Mouse (Mus musculus) T-helper 17 cell (primary cell): ENCODE measurements around the gene Myo16.

ENCODE experiments used
- in situ Hi-C, 2 experiments: fragments of 300-600 bp; cut with MboI, MseI; formaldehyde crosslinking; loops; 1 replicate in 1 of 2; 2 replicates in 1 of 2; pipeline ENCODE4 v1.15.1; 2025; ENCODE audit warnings: high pct_unique_total_duplicates in 2 of 2

Gene Myo16

DNA sequence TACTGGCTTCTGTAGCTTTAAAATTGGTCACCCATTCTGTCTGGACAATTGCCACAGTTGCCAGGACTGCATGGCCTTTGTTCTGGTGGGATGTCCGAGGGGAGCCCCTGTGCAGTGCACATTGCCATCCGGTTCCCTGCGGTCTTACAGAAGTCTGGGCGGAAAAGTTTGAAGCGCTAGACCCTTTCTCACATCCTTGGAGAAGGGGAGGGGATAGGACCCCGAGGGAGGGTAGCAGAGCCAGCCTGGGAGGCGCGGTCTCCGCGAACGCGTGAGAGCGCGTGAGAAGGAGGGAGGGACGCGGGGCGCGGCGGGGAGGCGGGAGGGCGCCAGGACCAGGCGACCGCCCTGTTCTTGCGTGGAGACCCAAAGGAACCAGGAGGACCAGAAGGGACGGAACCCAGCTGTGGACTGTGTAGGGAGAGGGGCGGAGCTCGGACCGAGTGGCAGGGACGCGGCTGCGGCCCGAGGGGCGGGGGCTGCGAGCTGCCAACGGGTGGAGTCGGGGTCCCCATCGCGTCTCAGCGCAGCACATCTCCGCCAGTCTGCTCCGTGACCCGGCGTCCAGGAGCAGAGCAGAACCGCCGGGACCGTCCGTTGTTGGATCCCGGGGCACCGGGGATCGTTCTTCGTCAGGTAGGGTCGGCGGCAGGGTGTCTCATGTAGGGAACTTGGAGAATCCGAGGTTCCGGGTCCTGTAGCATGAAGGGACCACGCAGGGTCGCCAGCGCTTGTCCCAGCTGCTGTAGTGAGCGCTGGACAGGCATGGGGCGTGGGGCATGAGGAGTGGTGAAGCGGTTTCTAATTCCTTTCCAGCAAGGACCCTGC, at the start of gene Myo16:
Gene Myo16, plus strand, starts transcription at position 301 of the 828 bp plus-strand sequence.
- in situ Hi-C loops = no loop called here

- in situ Hi-C loops = no loop called here
These were observed 45.0 kb upstream of the Myo16 start for GRCm38 (mm10) chr8:10108516-10109271.

DNA sequence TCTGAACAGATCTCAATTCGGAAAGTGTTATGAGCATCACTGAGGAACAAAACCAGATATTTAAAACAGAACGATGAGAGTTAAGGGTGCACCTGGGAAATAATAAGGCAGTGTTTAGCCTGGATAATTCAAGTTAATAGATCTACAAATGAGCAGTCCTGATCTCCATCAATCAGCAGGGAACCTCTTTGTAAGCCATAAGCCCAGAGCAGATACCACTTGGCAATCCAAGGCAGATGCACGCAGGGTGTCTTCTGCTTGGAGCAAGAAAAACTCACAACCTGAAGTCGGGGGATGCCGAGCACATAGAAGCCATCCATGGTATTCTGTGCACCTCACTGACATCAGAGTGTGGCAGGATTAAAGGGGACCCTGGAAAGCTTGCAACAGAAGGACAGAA, 31.0 kb upstream of the Myo16 start:
- in situ Hi-C loops = no loop called here

GRCm38 (mm10) chr8:10123412-10123811, 30.3 kb upstream of the Myo16 start:
- in situ Hi-C loops = no loop called here

DNA sequence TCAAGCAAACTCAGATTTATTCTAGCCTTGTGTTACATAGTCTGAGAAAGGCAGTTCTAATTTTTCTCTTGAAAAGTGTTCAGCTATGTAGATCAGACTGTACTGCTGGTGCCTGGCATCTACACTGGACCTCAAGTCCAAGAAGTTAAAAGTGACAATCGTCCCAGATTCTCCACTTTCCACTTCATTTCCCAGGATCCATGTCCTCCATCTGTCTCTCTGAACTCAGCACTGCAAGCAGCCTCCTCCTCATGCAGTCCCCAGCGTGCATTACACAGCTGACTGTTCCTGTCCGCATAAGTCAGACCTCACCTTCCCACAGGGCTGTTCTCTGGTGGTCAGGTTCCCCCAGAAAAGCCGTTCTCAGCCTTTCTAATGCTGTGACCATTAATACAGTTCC, 28.0 kb upstream of the Myo16 start:
- in situ Hi-C loops = loop anchor here in 1 of 2 experiments (5.0 kb wide), 1 partner anchor 653 kb away; no protein-coding TSS in a partner anchor

DNA sequence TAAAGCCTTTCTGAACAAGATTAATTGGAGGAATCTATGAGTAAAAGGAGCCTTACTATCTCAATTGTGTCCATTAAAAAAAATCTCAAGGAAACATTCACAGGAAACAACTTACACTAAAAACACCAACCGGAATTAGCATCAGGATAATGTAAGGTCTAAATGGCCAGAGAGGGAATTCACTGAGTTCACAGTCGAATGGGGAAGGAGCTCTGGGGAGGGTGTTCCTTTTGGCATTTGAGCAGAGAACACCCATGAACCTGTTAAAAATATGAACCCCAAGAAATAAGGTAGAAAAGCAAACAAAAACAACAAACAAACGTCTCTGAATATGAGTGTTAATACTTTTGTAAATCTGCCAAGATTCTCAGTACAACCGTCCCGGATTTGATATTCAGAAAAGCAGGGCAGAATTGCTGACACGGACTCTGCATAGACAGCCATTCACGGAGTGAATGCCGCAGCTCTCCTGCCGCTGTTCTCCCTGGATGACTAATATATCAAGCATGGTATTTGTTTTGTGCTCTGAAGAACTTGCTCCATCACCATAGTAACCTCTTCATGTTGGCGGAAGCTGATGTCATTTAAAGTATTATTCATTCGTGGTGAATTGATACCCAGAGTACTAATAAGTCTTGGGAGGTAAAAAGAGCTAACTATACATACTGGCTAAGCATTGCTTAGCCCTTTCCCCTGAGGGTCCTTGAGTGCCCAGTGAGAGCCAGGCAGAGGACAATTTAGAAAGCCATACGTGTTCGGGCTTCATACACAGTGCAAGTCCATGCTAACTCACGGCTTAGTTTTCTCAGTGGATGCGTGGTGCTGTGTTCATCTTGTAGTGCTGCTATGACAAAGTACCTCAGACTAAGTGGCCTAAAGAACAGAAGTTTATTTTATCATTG, 22.9 kb upstream of the Myo16 start:
- in situ Hi-C loops = no loop called here

DNA sequence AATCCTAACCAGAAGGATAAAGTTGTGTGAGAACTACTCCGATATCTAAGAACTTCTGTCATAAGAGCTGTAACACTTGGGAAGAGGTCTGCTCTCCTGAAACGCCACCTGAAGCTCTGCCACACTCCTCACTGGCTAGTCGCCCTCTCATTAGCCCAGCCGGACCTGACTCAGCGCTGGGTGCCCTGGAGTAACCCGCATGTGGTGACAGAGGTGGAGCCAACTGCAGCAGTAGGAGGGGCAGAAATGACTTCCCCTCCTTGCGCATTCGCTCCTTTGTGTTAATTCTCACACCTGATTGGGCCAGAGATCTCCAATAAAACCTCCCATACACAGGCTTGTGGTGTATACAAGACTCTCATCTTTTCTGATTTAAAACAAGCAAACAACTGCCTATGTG, 14.2 kb upstream of the Myo16 start:
- in situ Hi-C loops = no loop called here

DNA sequence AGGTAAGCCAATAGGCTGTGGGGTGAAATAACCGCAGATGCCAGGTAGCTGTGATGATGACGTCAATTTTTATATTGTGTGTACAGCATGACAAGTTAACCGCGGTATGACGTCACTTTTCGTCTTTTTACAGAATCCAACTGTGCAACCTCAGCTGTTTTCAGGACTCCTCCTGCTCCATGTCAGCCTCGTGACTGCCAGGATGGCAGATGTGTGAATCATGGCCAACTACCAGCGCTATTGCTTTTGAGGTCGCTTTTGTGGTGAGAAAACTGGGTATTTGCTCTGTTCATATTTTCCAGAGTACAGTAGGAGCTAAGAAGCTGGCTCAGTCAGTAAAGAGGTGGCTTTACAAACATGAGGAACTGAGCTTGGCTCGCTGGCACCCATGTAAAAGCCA, 9.8 kb upstream of the Myo16 start:
- in situ Hi-C loops = no loop called here

- in situ Hi-C loops = no loop called here
These were observed 1.9 kb upstream of the Myo16 start for GRCm38 (mm10) chr8:10151692-10152247.

- in situ Hi-C loops = no loop called here
These were observed 681 bp downstream of the Myo16 start for GRCm38 (mm10) chr8:10154439-10154745.

GRCm38 (mm10) chr8:10155075-10155474, 1.4 kb downstream of the Myo16 start:
- in situ Hi-C loops = no loop called here

GRCm38 (mm10) chr8:10161106-10161505, 7.4 kb downstream of the Myo16 start:
- in situ Hi-C loops = no loop called here

- in situ Hi-C loops = no loop called here
These were observed 11.2 kb downstream of the Myo16 start for GRCm38 (mm10) chr8:10164959-10165358.

DNA sequence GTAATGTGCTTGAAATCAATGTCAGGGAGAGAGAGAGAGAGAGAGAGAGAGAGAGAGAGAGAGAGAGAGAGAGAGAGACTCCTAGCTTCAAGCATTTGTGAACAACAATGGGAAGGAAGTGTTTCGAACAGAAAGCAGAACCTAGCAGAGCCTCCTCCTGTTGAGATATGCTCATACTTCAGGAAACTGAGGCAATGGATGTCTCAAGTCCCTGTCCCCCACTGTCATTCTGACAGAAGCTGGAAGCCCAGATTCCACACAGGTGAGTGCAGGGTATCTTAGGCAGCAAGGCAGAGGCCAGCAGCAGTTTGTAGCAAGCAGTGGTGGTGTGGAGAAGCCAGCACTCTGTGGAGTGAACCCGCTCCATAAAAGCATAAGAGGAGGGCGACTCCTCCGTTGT, 14.6 kb downstream of the Myo16 start:
- in situ Hi-C loops = no loop called here

DNA sequence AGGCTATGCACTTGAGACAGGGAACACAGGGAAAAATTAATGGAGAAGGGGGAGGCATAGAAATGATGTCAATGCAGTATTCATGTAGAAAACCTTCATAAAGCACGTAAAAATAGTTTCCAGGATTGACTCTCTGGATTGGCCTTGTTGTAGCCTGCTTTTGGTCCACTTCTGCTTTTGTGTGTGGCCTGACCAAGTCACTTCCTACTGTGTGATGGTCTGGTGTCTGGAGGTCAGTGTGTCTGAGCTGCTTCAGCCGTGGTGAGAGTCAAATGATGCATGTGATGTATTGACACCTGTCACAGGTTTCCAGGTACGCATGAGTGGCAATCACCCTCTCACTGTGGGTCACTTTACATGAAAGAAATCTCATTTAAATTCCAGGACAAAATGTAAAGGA, 16.2 kb downstream of the Myo16 start:
- in situ Hi-C loops = no loop called here

- in situ Hi-C loops = no loop called here
These were observed 17.6 kb downstream of the Myo16 start for GRCm38 (mm10) chr8:10171321-10171720.

DNA sequence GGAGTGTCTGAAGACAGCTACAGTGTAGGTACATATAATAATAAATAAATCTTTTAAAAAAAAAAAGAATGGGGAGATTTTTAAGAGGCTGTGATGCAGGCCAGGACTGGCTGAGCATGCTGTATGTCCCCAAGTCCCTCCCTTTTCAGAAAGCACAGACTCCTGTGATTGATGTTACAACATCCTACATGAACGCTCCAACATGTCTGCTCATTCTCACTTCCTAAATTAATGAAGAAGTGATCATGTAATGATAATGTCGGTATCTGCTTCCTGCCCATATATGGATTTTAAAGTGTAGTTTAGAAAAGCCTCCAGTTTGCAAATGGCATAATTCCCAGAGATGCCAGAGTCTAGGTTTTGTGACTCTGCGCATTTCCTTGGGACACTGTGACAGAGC, 18.6 kb downstream of the Myo16 start:
- in situ Hi-C loops = no loop called here

DNA sequence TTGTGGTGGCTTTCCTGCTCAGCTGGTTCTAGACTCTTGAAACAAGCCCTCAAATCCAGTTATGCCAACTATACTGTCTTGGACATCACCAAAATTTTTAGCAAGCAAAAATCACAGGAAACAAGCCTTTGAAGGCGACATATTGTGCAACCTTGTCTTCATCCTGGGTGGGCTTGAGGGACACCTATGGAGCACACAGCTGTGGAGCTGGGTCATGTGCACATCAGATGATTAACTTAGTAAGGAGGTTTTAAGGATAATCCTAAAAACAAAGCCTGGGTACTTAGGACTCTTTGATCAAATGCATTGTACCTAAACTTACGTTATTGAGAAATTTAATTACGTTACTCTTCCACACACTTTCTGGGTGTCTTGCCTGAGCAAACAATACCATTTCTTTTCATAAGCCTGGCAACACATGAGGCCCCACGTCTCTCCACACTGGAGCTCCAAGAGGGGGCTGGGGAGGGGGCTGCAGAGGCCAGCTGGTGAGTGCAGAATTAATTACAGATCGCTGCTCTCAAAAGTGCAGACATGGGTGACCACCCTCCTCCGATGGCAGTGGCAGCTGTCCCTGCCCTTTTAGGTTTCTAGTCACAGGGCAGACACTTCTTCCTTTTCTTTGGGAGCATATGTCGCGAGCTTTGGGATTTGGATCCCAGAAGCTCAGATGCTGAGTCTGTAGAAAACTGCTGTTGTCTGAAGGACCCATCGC, 19.5 kb downstream of the Myo16 start:
- in situ Hi-C loops = no loop called here

DNA sequence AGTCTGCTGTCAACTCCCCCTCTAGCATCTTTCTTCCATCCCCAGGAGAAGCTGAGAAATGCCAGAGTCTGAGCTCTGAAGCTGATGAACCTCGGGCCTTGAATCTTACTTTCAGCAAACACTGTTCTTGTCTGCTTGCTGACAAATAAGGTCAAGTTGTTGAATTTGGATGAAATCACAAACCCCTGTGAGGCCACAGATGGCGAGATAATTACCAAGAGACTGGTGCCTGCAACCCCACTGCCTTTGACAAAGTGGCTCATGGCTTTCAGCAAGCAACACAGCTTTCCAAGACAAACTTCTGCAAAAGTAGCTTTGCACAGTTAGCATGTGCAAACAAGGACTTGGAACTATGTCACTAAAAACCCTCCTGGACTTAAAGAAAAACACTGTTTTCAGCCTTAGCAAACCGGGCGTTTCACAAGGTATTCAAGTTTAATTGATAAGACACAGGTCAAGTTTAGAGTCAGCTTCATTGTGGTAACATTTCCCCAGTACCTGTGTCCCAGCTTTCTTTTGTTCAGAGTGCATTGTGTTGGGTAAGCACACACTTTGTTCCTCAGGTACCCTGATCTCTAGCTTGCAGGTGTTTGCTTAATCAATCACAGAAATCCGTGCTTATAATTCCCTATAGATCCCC, 20.6 kb downstream of the Myo16 start:
- in situ Hi-C loops = no loop called here

DNA sequence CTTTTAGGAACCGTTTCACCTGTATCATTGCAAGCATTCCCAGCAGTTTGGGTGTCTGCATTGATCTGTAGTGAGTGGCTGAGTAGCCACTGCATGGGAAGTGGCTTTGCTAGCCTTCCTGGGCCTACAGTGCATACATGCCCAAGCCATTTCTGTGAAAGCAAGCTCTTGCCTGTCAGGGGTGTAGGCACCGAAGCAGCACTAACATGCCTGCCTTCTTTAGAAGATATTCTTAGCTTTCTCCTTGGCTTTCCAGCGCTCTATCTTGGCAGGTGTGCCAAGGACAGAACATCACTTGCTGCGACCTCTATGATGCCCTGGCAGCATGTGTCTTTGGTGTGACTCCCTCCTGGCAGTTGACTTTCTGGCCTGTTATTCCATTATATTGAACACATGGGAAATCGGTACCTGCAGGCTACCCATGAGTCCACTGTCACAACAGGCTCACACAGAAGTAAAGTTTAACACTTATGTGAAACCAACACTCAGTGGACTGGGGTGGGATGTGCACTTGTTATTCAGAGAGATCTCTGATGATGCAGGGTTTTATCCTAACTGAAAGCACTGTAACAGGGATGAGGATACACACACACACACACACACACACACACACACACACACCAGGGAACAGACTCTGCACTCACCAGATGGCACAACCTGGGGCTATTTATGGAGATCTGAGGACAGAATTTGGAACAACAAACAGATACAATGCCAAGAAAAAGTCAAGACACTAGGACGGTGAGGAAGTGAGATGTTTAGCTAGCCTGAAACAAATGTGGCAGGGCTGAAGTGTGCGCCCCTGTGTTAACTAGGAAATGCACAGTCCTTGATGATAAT, 21.4 kb downstream of the Myo16 start:
- in situ Hi-C loops = no loop called here
